Mouse (Mus musculus) G1E (cell line): ENCODE data around the gene Cox16.

Experiments used
- CTCF ChIP-seq: IDR thresholded peaks from 2 replicates; pipeline ENCODE4 v1.5.1; 2012; ENCODE audit warnings: low read depth, low read length, inconsistent platforms, mixed read lengths
- GATA1 ChIP-seq: IDR thresholded peaks from 2 replicates; pipeline ENCODE4 v1.6.1; 2012; ENCODE audit warnings: borderline replicate concordance, low read length, inconsistent platforms, mixed read lengths
- TAL1 ChIP-seq: conservative IDR thresholded peaks from 2 replicates; pipeline ENCODE4 v1.6.1; 2012; ENCODE audit warnings: low read depth, low read length, inconsistent platforms, mixed read lengths

GRCm38 (mm10) chr12:81331937-81332874 lies 152.7 kb downstream of the Cox16 start:
- TF ChIP-seq CTCF: no peak
- no peak for TF ChIP-seq GATA1
- TF ChIP-seq TAL1: no peak
